Mouse (Mus musculus) gastrocnemius, postnatal 25 days (tissue): ENCODE results near the gene Zdhhc9. TPM values are rescaled to one million over a fixed set of nuclear protein-coding genes. Genes with fewer than 3 reads are reported as not detected.

ENCODE experiments used
- DNase-seq: peaks from one replicate; pipeline ENCODE4 v3.0.0; 2022
- total RNA-seq, 2 experiments: library from RNA; stranded (reverse); gene quantifications; 1 replicate in 1 of 2; 2 replicates in 1 of 2; pipeline ENCODE4 v1.2.3; 2021

Zdhhc9 gene
- total RNA-seq, 2 experiments from 2014 or later: 6.7 to 7.3 TPM

GRCm38 (mm10) chrX:48126903-48127476, 81.7 kb downstream of the Zdhhc9 start:
- no peak for DNase-seq

GRCm38 (mm10) chrX:48124132-48125071, 84.3 kb downstream of the Zdhhc9 start:
- peak; percentile 22 for DNase-seq

Other genes starting within 250 kb of the Zdhhc9 start
- 1 to 10 TPM; 2.6 to 4.5 TPM for gene Apln, start 174.0 kb downstream of the Zdhhc9 start, total RNA-seq
- 1 to 10 TPM in 1 of 2 experiments, under 1 TPM in 1; 0.41 to 1.0 TPM for gene Xpnpep2, start 100.2 kb downstream of the Zdhhc9 start, total RNA-seq
- under 1 TPM; 0.23 to 0.48 TPM for gene Sash3, start 62.4 kb downstream of the Zdhhc9 start, total RNA-seq
- gene Utp14a, start 48.0 kb upstream of the Zdhhc9 start, total RNA-seq: 10 to 100 TPM; 11.5 to 12.7 TPM
- 1 to 10 TPM; 6.4 to 6.8 TPM for gene Bcorl1, start 132.5 kb upstream of the Zdhhc9 start, total RNA-seq